Mouse (Mus musculus) E14TG2a.4 (cell line): Measurements from ENCODE around the gene Osbpl6.

ENCODE experiments used
- H3K27me3 ChIP-seq: 2 replicates; pipeline ENCODE4 v1.6.1; 2014; ENCODE audit warnings: low read length, control low read depth; ENCODE audit not compliant: insufficient read depth
- H3K36me3 ChIP-seq: 2 replicates; pipeline ENCODE4 v1.6.1; 2014; ENCODE audit warnings: low read length, control low read depth; ENCODE audit not compliant: insufficient read depth
- H3K4me1 ChIP-seq: replicated peaks from 2 replicates; pipeline ENCODE4 v1.6.1; 2014; ENCODE audit warnings: low read depth, low read length, control low read depth
- H3K4me3 ChIP-seq: replicated peaks from 2 replicates; pipeline ENCODE4 v1.5.1; 2014; ENCODE audit warnings: mild to moderate bottlenecking, low read length
- H3K9me3 ChIP-seq: 2 replicates; pipeline ENCODE4 v1.6.1; 2014; ENCODE audit warnings: low read length, control low read depth
- CTCF ChIP-seq: conservative IDR thresholded peaks from 2 replicates; pipeline ENCODE4 v1.5.1; 2014; ENCODE audit warnings: low read length
- NANOG ChIP-seq: IDR thresholded peaks from 2 replicates; pipeline ENCODE4 v1.6.1; 2014; ENCODE audit warnings: borderline replicate concordance, low read length, mixed read lengths
- POU5F1 ChIP-seq: IDR thresholded peaks from 2 replicates; pipeline ENCODE4 v1.6.1; 2014; ENCODE audit warnings: low read length, borderline replicate concordance

The Osbpl6 gene

GRCm38 (mm10) chr2:76517471-76517870 lies 111.2 kb downstream of the Osbpl6 start:
- TF ChIP-seq CTCF = no peak
- TF ChIP-seq NANOG = no peak
- TF ChIP-seq POU5F1 = no peak
- Histone ChIP-seq H3K36me3 (no peaks in the 10 kb centered on the region), H3K27me3 (no peaks in the 10 kb centered on the region), H3K4me1 (no peaks in the 10 kb centered on the region), H3K4me3 (no peak overlapping the region), H3K9me3 (no peaks in the 10 kb centered on the region)

GRCm38 (mm10) chr2:76518407-76519063 lies 112.2 kb downstream of the Osbpl6 start:
- H3K4me3 ChIP-seq = no peak overlapping the region
- no peaks in the 10 kb centered on the region for H3K9me3 ChIP-seq
- no peaks in the 10 kb centered on the region for H3K27me3 ChIP-seq
- H3K4me1 ChIP-seq = no peaks in the 10 kb centered on the region
- H3K36me3 ChIP-seq = no peaks in the 10 kb centered on the region
- TF ChIP-seq NANOG (no peak), POU5F1 (no peak), CTCF (no peak)

DNA sequence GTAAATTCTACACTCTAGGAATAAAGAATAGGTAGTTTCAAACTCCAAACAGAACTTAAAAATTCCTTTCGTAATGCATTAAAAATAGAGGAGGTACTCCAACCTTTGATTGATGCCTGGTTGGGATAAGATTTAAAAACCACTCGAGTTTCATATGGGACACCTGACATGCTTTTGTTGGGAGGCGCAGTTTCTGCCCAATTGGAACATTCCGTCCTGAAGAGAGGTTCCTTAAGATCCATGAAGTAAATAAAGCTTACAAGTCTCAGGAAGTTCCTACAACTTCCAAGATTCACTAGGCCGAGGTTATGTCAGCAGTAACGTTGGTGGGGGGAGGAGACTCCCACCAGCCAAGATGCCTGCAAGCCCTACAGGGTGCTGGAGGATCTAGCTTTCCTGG lies 115.3 kb downstream of the Osbpl6 start:
- Histone ChIP-seq H3K36me3 (no peaks in the 10 kb centered on the region), H3K27me3 (no peaks in the 10 kb centered on the region), H3K4me3 (no peak overlapping the region), H3K4me1 (no peaks in the 10 kb centered on the region), H3K9me3 (no peaks in the 10 kb centered on the region)
- TF ChIP-seq NANOG (no peak), CTCF (no peak), POU5F1 (no peak)

GRCm38 (mm10) chr2:76524451-76524850 lies 118.1 kb downstream of the Osbpl6 start:
- Histone ChIP-seq H3K36me3 (no peaks in the 10 kb centered on the region), H3K4me1 (no peaks in the 10 kb centered on the region), H3K9me3 (no peaks in the 10 kb centered on the region), H3K4me3 (no peak overlapping the region), H3K27me3 (no peaks in the 10 kb centered on the region)
- TF ChIP-seq POU5F1 (no peak), CTCF (no peak), NANOG (no peak)

GRCm38 (mm10) chr2:76525645-76526044 lies 119.3 kb downstream of the Osbpl6 start:
- Histone ChIP-seq H3K36me3 (no peaks in the 10 kb centered on the region), H3K27me3 (no peaks in the 10 kb centered on the region), H3K4me1 (no peaks in the 10 kb centered on the region), H3K9me3 (no peaks in the 10 kb centered on the region), H3K4me3 (no peak overlapping the region)
- TF ChIP-seq NANOG = no peak
- no peak for TF ChIP-seq POU5F1
- TF ChIP-seq CTCF = no peak

- Histone ChIP-seq H3K4me1 (no peaks in the 10 kb centered on the region), H3K36me3 (no peaks in the 10 kb centered on the region), H3K9me3 (no peaks in the 10 kb centered on the region), H3K4me3 (no peak overlapping the region), H3K27me3 (no peaks in the 10 kb centered on the region)
- TF ChIP-seq CTCF (no peak), NANOG (no peak), POU5F1 (no peak)
Measured at GRCm38 (mm10) chr2:76532490-76533126, 126.3 kb downstream of the Osbpl6 start.

DNA sequence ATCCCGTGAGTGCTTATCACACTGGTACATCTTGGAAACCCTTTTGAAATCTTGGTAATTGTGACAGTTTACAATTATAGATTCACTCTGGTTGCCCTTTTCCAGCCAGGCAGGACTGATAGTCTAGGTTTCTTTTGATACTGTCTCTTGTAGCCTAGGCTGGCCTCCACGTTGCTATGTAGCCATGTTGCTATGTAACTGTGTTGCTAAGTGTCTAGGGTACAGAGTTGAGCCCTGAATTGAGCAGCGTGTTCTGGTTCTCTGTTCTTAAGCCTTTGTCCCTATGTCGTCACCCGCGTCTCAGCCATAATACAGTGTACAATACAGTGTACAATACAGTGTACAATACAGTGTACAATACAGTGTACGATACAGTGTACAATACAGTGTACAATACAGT lies 128.6 kb downstream of the Osbpl6 start:
- no peak overlapping the region for H3K4me3 ChIP-seq
- TF ChIP-seq CTCF (no peak), NANOG (no peak), POU5F1 (no peak)
- no peaks in the 10 kb centered on the region for H3K4me1 ChIP-seq
- no peaks in the 10 kb centered on the region for H3K27me3 ChIP-seq
- no peaks in the 10 kb centered on the region for H3K9me3 ChIP-seq
- H3K36me3 ChIP-seq = no peaks in the 10 kb centered on the region

DNA sequence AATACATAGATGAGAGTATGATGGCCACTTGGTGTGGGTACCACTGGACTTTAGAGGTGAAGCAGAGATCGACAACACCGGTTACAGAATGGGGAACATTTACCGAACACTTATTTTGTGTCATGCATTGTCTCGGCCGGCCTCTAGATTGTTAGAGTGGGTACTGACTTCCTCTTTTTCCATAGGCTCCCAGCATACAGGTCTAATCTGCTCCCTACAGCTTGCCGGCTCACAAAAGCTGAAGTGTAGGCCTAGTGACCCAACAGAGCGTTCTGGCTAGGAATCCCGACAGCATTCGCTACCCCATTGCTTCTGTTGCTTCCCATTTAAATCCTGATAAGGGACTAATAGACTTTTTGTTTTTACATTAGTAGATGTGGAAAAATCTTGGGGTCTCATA lies 135.6 kb downstream of the Osbpl6 start:
- H3K36me3 ChIP-seq = no peaks in the 10 kb centered on the region
- no peaks in the 10 kb centered on the region for H3K27me3 ChIP-seq
- H3K4me1 ChIP-seq = no peaks in the 10 kb centered on the region
- no peak for TF ChIP-seq CTCF
- TF ChIP-seq NANOG = no peak
- no peak for TF ChIP-seq POU5F1
- no peak overlapping the region for H3K4me3 ChIP-seq
- H3K9me3 ChIP-seq = no peaks in the 10 kb centered on the region
